Mouse (Mus musculus) skeletal muscle tissue, adult 2 months (tissue): ENCODE measurements at regions not wholly inside any gene's neighbourhood (a gene's known extent, or its start where the extent isn't known, plus 50 kb on each side); places are given as distances from the start of the nearest gene placed in this dataset.
A peak's percentile ranks its signal among the peaks of the same experiment; 100 is the strongest.

Experiments used
- DNase-seq: peaks from one replicate; pipeline ENCODE4 v3.0.0-alpha.2; 2012; ENCODE audit warnings: low read depth, low spot score

- no peak for DNase-seq
These were observed 58.9 kb downstream of the Olfr267 start for GRCm38 (mm10) chr4:58728641-58729040.

- no peak for DNase-seq
These were observed 61.1 kb downstream of the Olfr267 start for GRCm38 (mm10) chr4:58726424-58726823.

- DNase-seq: peak; percentile 45
These were observed 64.7 kb downstream of the Olfr267 start for GRCm38 (mm10) chr4:58722772-58723171.

DNA sequence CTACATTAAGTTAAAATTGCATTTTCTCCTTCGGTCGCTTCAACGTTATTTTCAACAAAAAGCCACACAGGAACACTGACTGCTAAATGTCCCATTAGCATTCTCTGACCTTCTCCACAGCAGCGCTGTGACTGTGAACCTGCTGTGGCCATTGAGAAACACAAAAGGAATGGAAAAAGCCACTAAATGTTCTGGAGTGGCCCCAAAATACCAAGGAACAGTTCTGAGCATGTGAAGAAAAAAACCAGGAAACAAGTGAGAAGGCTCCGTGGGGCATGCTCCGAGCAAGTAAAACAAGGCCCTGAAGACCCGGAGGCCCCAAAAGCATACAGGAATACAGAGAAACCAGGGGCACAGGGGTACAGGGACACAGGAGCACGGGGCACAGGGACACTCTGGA is 66.8 kb downstream of the Olfr267 start:
- DNase-seq: no peak

DNA sequence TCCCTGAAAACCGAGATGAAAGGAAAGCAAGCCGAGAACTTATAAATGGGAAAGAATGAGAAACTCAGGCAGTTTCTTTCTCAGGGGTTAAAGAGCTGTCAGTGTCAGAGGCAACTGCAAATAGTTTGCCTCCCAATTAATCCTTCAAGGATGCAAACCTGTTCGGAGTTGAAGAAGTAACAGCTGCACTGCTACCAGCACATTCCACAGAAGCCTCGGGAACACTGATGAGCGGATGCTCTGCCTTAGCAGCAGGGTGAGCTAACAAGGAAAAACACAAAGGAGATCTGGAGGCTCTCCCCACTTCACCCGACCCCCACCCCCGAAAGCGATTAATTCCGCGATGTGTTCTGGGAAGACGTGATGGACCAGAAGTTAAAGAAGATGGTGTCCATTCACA is 71.1 kb downstream of the Olfr267 start:
- no peak for DNase-seq

- no peak for DNase-seq
These were observed 71.7 kb downstream of the Olfr267 start for GRCm38 (mm10) chr4:58715846-58716245.

- no peak for DNase-seq
These were observed 73.3 kb downstream of the Olfr267 start for GRCm38 (mm10) chr4:58714221-58714620.

- no peak for DNase-seq
These were observed 74.6 kb downstream of the Olfr267 start for GRCm38 (mm10) chr4:58712875-58713274.

GRCm38 (mm10) chr4:58712166-58712565 is 75.3 kb downstream of the Olfr267 start:
- DNase-seq: no peak

GRCm38 (mm10) chr4:58699236-58699798 is 88.2 kb downstream of the Olfr267 start:
- DNase-seq: no peak

- DNase-seq: peak; percentile 69
These were observed 88.7 kb downstream of the Olfr267 start for GRCm38 (mm10) chr4:58698828-58699227.

- no peak for DNase-seq
These were observed 90.8 kb downstream of the Olfr267 start for GRCm38 (mm10) chr4:58696684-58697083.

- no peak for DNase-seq
These were observed 92.2 kb downstream of the Olfr267 start for GRCm38 (mm10) chr4:58695281-58695680.

DNA sequence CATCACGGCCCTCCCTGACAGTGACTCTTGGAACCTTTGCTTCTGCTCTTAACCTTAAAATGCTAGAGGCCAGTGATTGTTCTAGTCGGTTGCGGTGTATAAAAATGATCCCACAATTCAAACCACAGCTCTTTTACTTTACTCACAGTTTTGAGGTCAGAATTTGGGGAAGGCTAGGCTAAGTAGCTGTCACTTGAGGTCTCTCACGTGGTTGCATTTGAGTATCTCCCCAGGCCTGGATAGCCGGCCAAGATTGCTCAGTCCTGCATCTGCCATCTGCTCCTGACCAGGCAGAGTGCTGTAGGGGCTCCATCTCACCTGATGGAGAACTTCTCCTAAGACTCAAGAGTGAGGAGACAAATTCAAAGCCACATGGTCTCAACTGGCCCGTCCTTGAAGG is 94.5 kb downstream of the Olfr267 start:
- no peak for DNase-seq

GRCm38 (mm10) chr4:58681926-58682325 is 105.6 kb downstream of the Olfr267 start:
- no peak for DNase-seq

- no peak for DNase-seq
These were observed 109.7 kb downstream of the Olfr267 start for GRCm38 (mm10) chr4:58677701-58678385.

- DNase-seq: no peak
These were observed 116.0 kb downstream of the Olfr267 start for GRCm38 (mm10) chr4:58671406-58672035.

DNA sequence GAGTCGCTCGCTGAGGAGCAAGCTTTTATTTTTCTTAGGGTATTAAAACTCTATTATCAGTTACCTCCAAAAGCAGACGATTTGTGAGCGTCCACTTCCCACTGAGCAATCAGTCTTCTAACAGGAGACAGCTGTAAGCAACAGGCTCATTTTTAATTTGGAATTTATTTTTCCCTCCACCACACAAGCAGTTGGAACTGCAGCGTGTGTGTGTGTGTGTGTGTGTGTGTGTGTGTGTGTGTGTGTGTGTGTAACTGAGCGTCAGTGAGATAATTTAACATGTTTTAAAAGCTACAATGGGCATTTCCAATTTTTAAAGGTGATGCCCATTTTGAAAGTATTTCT is 116.6 kb downstream of the Olfr267 start:
- DNase-seq: no peak

DNA sequence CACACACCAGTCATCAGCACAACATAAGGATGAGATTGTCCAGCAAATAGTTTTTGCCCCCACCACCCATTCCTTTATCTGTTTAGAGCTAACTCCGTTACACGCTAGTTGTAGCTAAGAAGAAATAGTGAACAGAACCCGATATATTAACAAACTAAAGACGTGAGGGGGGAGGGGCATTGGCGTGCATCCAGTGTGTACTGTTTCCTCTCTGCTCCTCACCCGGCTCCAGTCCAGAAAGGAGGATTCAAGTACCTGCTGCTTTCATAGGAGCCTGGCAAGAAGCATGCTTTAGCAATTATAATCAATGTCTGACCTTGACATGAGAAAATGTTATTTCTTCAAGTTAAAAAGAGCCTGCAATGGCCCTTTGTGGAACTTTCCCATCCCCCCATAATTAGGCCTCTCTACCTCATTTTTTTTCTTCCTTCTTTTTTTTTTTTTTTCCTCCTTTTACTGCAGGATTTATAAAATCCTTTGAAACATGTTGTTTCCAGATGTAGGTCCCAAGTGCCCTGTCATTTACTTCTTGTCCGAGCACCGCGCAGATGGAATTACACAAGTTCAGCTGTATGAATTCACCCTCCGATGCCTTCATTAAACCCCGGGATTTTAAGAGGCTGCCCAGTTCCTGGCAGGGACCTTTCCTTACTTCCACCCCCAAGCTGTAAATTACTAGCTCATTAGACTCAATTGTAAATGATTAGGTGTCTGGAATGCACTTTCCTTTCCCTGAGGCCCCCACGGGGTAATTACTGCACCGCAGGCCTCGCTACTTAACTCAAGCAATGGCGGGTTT is 116.6 kb upstream of the Lpar1 start:
- DNase-seq: no peak

GRCm38 (mm10) chr4:58668368-58669153 is 114.9 kb upstream of the Lpar1 start:
- DNase-seq: no peak

- peak; percentile 81 for DNase-seq
These were observed 110.0 kb upstream of the Lpar1 start for GRCm38 (mm10) chr4:58663628-58664205.
